Mouse (Mus musculus): ENCODE measurements around the gene Macrod2. TPM values are rescaled to one million over a fixed set of nuclear protein-coding genes. Genes with fewer than 3 reads are reported as not detected.

Gene Macrod2
- polyA plus RNA-seq, 1 experiment from 2014 or later: 89.4 TPM

- no peak for ATAC-seq (ENCODE audit: low FRiP score)
- Histone ChIP-seq H3K36me3 (no peaks in the 10 kb centered on the region), H3K4me3 (replicated peaks) (no peak overlapping the region), H3K27ac (replicated peaks) (no peak overlapping the region), H3K9ac (replicated peaks) (no peak overlapping the region), H3K4me2 (no peak overlapping the region), H3K27me3 (replicated peaks) (no peaks in the 10 kb centered on the region), H3K9me3 (replicated peaks) (no peaks in the 10 kb centered on the region), H3K4me1 (no peaks in the 10 kb centered on the region)
Measured at GRCm38 (mm10) chr2:140926922-140927321, 531.8 kb downstream of the Macrod2 start.

GRCm38 (mm10) chr2:140934483-140934882 is 539.4 kb downstream of the Macrod2 start:
- ATAC-seq (ENCODE audit: low FRiP score): no peak
- no peak overlapping the region for H3K4me2 ChIP-seq
- H3K36me3 ChIP-seq: no peaks in the 10 kb centered on the region
- no peaks in the 10 kb centered on the region for H3K9me3 ChIP-seq (replicated peaks)
- H3K4me1 ChIP-seq: no peaks in the 10 kb centered on the region
- WGBS: 96% methylated on average over 1 of the region's 1 CpGs
- no peak overlapping the region for H3K9ac ChIP-seq (replicated peaks)
- H3K4me3 ChIP-seq (replicated peaks): no peak overlapping the region
- no peaks in the 10 kb centered on the region for H3K27me3 ChIP-seq (replicated peaks)
- H3K27ac ChIP-seq (replicated peaks): no peak overlapping the region

- ATAC-seq (ENCODE audit: low FRiP score): no peak
Measured at GRCm38 (mm10) chr2:140949461-140949860, 554.4 kb downstream of the Macrod2 start.

GRCm38 (mm10) chr2:140959246-140959645 is 564.1 kb downstream of the Macrod2 start:
- no peak overlapping the region for H3K4me3 ChIP-seq (replicated peaks)
- no peaks in the 10 kb centered on the region for H3K36me3 ChIP-seq
- H3K4me1 ChIP-seq: no peaks in the 10 kb centered on the region
- H3K27me3 ChIP-seq (replicated peaks): no peaks in the 10 kb centered on the region
- no peak overlapping the region for H3K4me2 ChIP-seq
- H3K27ac ChIP-seq (replicated peaks): no peak overlapping the region
- H3K9me3 ChIP-seq (replicated peaks): no peaks in the 10 kb centered on the region
- no peak overlapping the region for H3K9ac ChIP-seq (replicated peaks)
- 66% methylated on average over 2 of the region's 2 CpGs for WGBS
- no peak for ATAC-seq (ENCODE audit: low FRiP score)

More at GRCm38 (mm10) chr2:140949461-140949860, 554.4 kb downstream of the Macrod2 start:
- H3K4me1 ChIP-seq: no peaks in the 10 kb centered on the region
- H3K27me3 ChIP-seq (replicated peaks): no peaks in the 10 kb centered on the region
- no peaks in the 10 kb centered on the region for H3K36me3 ChIP-seq
- 93% methylated on average over 3 of the region's 3 CpGs for WGBS
- H3K9ac ChIP-seq (replicated peaks): no peak overlapping the region
- H3K9me3 ChIP-seq (replicated peaks): no peaks in the 10 kb centered on the region
- no peak overlapping the region for H3K27ac ChIP-seq (replicated peaks)
- no peak overlapping the region for H3K4me3 ChIP-seq (replicated peaks)
- H3K4me2 ChIP-seq: no peak overlapping the region

- Histone ChIP-seq H3K27me3 (replicated peaks) (no peaks in the 10 kb centered on the region), H3K9ac (replicated peaks) (no peak overlapping the region), H3K36me3 (no peaks in the 10 kb centered on the region), H3K4me1 (no peaks in the 10 kb centered on the region), H3K9me3 (replicated peaks) (no peaks in the 10 kb centered on the region), H3K27ac (replicated peaks) (no peak overlapping the region), H3K4me3 (replicated peaks) (no peak overlapping the region), H3K4me2 (no peak overlapping the region)
- 85% methylated on average over 2 of the region's 2 CpGs for WGBS
- ATAC-seq (ENCODE audit: low FRiP score): no peak
Measured at GRCm38 (mm10) chr2:140970181-140970580, 575.1 kb downstream of the Macrod2 start.

GRCm38 (mm10) chr2:140971845-140972244 is 576.7 kb downstream of the Macrod2 start:
- no peak for ATAC-seq (ENCODE audit: low FRiP score)

GRCm38 (mm10) chr2:140985670-140986372 is 590.7 kb downstream of the Macrod2 start:
- Histone ChIP-seq H3K4me2 (no peak overlapping the region), H3K27ac (replicated peaks) (no peak overlapping the region), H3K4me1 (no peaks in the 10 kb centered on the region), H3K36me3 (no peaks in the 10 kb centered on the region), H3K4me3 (replicated peaks) (no peak overlapping the region), H3K9ac (replicated peaks) (no peak overlapping the region), H3K9me3 (replicated peaks) (no peaks in the 10 kb centered on the region), H3K27me3 (replicated peaks) (no peaks in the 10 kb centered on the region)
- no peak for ATAC-seq (ENCODE audit: low FRiP score)
- 93% methylated on average over 3 of the region's 3 CpGs for WGBS

More at GRCm38 (mm10) chr2:140971845-140972244, 576.7 kb downstream of the Macrod2 start:
- H3K27ac ChIP-seq (replicated peaks): no peak overlapping the region
- no peaks in the 10 kb centered on the region for H3K4me1 ChIP-seq
- 56% methylated on average over 5 of the region's 5 CpGs for WGBS
- no peaks in the 10 kb centered on the region for H3K9me3 ChIP-seq (replicated peaks)
- no peaks in the 10 kb centered on the region for H3K27me3 ChIP-seq (replicated peaks)
- no peak overlapping the region for H3K9ac ChIP-seq (replicated peaks)
- H3K4me2 ChIP-seq: no peak overlapping the region
- H3K36me3 ChIP-seq: no peaks in the 10 kb centered on the region
- H3K4me3 ChIP-seq (replicated peaks): no peak overlapping the region

- Histone ChIP-seq H3K9me3 (replicated peaks) (no peaks in the 10 kb centered on the region), H3K4me1 (peaks cover 5% of the 10 kb centered on the region; the same call in 1 of the 2 replicates), H3K27ac (replicated peaks) (no peak overlapping the region), H3K27me3 (replicated peaks) (no peaks in the 10 kb centered on the region), H3K9ac (replicated peaks) (no peak overlapping the region), H3K36me3 (no peaks in the 10 kb centered on the region), H3K4me3 (replicated peaks) (no peak overlapping the region), H3K4me2 (no peak overlapping the region)
- no peak for ATAC-seq (ENCODE audit: low FRiP score)
- 83% methylated on average over 5 of the region's 5 CpGs for WGBS
Measured at GRCm38 (mm10) chr2:141003846-141004245, 608.7 kb downstream of the Macrod2 start.

GRCm38 (mm10) chr2:141004326-141004725 is 609.2 kb downstream of the Macrod2 start:
- no peaks in the 10 kb centered on the region for H3K9me3 ChIP-seq (replicated peaks)
- no peak overlapping the region for H3K27ac ChIP-seq (replicated peaks)
- 69% methylated on average over 3 of the region's 3 CpGs for WGBS
- ATAC-seq (ENCODE audit: low FRiP score): no peak
- H3K36me3 ChIP-seq: no peaks in the 10 kb centered on the region
- H3K4me3 ChIP-seq (replicated peaks): no peak overlapping the region
- H3K9ac ChIP-seq (replicated peaks): no peak overlapping the region
- H3K4me2 ChIP-seq: no peak overlapping the region
- H3K27me3 ChIP-seq (replicated peaks): no peaks in the 10 kb centered on the region
- peaks cover 5% of the 10 kb centered on the region; the same call in 1 of the 2 replicates for H3K4me1 ChIP-seq

- Histone ChIP-seq H3K27ac (replicated peaks) (no peak overlapping the region), H3K9ac (replicated peaks) (no peak overlapping the region), H3K4me1 (peaks cover 5% of the 10 kb centered on the region; the same call in 1 of the 2 replicates), H3K4me3 (replicated peaks) (no peak overlapping the region), H3K36me3 (no peaks in the 10 kb centered on the region), H3K4me2 (no peak overlapping the region), H3K9me3 (replicated peaks) (no peaks in the 10 kb centered on the region), H3K27me3 (replicated peaks) (no peaks in the 10 kb centered on the region)
- WGBS: 65% methylated on average over 6 of the region's 6 CpGs
- ATAC-seq (ENCODE audit: low FRiP score): no peak
Measured at GRCm38 (mm10) chr2:141005616-141006015, 610.5 kb downstream of the Macrod2 start.

- Histone ChIP-seq H3K27me3 (replicated peaks) (no peaks in the 10 kb centered on the region), H3K4me3 (replicated peaks) (no peak overlapping the region), H3K9me3 (replicated peaks) (no peaks in the 10 kb centered on the region), H3K4me1 (peaks cover 5% of the 10 kb centered on the region; the same call in 1 of the 2 replicates), H3K36me3 (no peaks in the 10 kb centered on the region), H3K9ac (replicated peaks) (no peak overlapping the region), H3K4me2 (no peak overlapping the region), H3K27ac (replicated peaks) (no peak overlapping the region)
- 37% methylated on average over 7 of the region's 7 CpGs for WGBS
- ATAC-seq (ENCODE audit: low FRiP score): no peak
Measured at GRCm38 (mm10) chr2:141007725-141008124, 612.6 kb downstream of the Macrod2 start.

- no peak for ATAC-seq (ENCODE audit: low FRiP score)
Measured at GRCm38 (mm10) chr2:141008458-141008857, 613.3 kb downstream of the Macrod2 start.

More at GRCm38 (mm10) chr2:141008458-141008857, 613.3 kb downstream of the Macrod2 start:
- Histone ChIP-seq H3K27ac (replicated peaks) (no peak overlapping the region), H3K36me3 (no peaks in the 10 kb centered on the region), H3K9me3 (replicated peaks) (no peaks in the 10 kb centered on the region), H3K4me3 (replicated peaks) (no peak overlapping the region), H3K27me3 (replicated peaks) (no peaks in the 10 kb centered on the region), H3K4me1 (peaks cover 6% of the 10 kb centered on the region; the same call in 1 of the 2 replicates), H3K4me2 (no peak overlapping the region), H3K9ac (replicated peaks) (no peak overlapping the region)
- WGBS: 74% methylated on average over 1 of the region's 1 CpGs
